Mouse (Mus musculus): Measurements from ENCODE around the gene Scgb1b20. TPM values are rescaled to one million over a fixed set of nuclear protein-coding genes. Genes with fewer than 3 reads are reported as not detected.

The Scgb1b20 gene
- polyA plus RNA-seq (2021; fragmentation: Nextera tagmentation), result not detected in 2 replicates
- long read RNA-seq, experiment 1, result 0 reads
- long read RNA-seq, experiment 2, result 0 reads

GRCm38 (mm10) chr7:33372934-33373333 lies at the start of gene Scgb1b20:
Gene Scgb1b20, plus strand, starts transcription at chr7:33373234.

GRCm38 (mm10) chr7:33366222-33366621 lies 6.8 kb upstream of the Scgb1b20 start, which contains the start of gene Scgb2b20:
Gene Scgb2b20, minus strand, starts transcription at chr7:33366322.

Other genes starting within 250 kb of the Scgb1b20 start
- gene Scgb2b18, start 199.4 kb upstream of the Scgb1b20 start, polyA plus RNA-seq (2021; fragmentation: Nextera tagmentation), result not detected in 2 replicates
- gene Scgb1b18, start 187.7 kb upstream of the Scgb1b20 start, polyA plus RNA-seq (2021; fragmentation: Nextera tagmentation), result not detected in 2 replicates
- not detected in 2 replicates for gene Scgb2b19, start 92.9 kb upstream of the Scgb1b20 start, polyA plus RNA-seq (2021; fragmentation: Nextera tagmentation)
- not detected in 2 replicates for gene Scgb1b19, start 85.9 kb upstream of the Scgb1b20 start, polyA plus RNA-seq (2021; fragmentation: Nextera tagmentation)
- not detected in 2 replicates for gene Scgb2b20, start 6.9 kb upstream of the Scgb1b20 start, polyA plus RNA-seq (2021; fragmentation: Nextera tagmentation)
- gene Scgb2b21, start 147.2 kb downstream of the Scgb1b20 start, polyA plus RNA-seq (2021; fragmentation: Nextera tagmentation), result not detected in 2 replicates

Data from left cerebral cortex, adult 6 months (tissue).